Mouse (Mus musculus) retina, postnatal 1 day (tissue): Measurements from ENCODE around the gene Gabra6.

Source experiments
- DNase-seq: peaks from one replicate; pipeline ENCODE4 v3.0.0-alpha.2; 2012

Gabra6 gene

GRCm38 (mm10) chr11:42320882-42321281 is at the start of gene Gabra6:
Gene Gabra6, minus strand, starts transcription at chr11:42321072.
- no peak for DNase-seq

GRCm38 (mm10) chr11:42365544-42365943 is 44.7 kb upstream of the Gabra6 start:
- no peak for DNase-seq

DNA sequence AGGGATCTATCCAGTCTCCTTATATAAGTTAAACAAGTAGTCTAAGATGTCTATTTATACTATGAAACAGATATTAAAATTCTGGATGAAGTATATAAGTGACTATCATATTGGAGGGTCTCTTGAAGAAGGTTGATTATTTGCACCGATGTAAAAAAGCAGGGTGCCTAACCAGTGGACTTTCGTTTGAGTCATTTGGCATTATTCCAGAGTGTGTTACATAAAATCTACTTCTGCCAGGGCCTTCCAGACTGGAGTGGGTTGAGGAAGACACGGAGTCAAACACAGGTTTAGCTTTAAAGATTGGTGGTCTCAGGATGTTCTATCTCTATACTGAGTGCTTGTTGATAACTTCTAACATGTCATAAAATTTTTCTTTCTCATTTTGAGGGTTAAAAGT is 11.2 kb upstream of the Gabra6 start:
- no peak for DNase-seq

- DNase-seq = peak; percentile 55
Observed at GRCm38 (mm10) chr11:42326262-42326661, 5.4 kb upstream of the Gabra6 start.

GRCm38 (mm10) chr11:42321560-42321959 is 688 bp upstream of the Gabra6 start:
- no peak for DNase-seq

DNA sequence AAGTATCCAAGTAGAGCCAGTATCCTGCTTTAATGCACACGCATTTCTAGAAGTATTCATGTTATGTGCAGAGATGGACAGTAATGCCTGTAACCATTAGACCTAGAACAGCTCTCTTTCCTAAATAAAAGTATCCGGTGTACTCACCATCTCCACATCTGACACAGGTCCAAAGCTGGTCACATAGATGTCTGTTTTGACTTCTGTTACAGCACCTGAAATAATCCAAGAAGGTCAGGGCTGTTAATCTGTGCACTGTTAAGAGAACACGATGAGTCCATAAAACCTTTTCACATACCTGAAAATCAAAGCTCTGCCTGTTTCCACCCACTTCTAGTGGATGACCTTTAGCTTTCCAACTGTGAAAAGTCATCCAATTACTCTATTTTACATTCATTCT is 1.4 kb downstream of the Gabra6 start:
- no peak for DNase-seq

DNA sequence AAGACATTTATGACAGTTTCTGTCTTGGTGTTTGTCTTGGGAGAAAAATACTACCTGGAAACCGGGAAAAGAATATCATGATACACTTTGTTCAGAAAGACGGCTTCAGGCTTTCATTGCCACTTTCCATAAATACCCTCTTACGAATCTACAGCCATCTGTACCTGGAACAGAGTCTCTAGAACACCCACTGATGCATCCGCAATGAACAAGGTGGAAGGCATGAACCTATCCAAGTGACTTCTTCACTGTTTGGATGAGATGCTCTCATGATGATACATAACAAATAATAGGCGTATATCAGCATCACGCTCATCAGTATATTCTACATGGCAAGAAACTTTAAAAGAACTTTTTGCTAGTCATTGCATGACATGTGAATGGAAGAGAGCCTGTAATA is 1.8 kb downstream of the Gabra6 start:
- DNase-seq = no peak

DNA sequence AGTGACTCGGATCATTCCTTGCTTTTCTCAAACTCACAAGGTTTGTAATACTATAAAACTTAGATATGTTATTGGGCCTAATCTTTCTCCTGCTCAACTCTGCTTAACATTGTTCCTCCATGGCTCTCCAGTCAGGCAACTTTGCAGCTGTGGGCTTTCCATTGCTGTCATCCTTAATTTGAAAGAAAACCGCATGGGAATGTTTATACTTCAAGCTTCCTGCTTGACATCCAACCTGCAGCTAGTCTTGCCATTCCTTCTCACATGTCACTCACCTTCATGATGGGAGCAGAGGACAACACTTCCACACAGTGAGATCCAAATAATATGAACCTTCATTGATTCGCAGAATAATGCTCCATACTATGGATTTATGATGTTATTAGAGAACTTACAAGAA is 2.9 kb downstream of the Gabra6 start:
- no peak for DNase-seq

- peak; percentile 32 for DNase-seq
Observed at GRCm38 (mm10) chr11:42314850-42315249, 6.0 kb downstream of the Gabra6 start.

DNA sequence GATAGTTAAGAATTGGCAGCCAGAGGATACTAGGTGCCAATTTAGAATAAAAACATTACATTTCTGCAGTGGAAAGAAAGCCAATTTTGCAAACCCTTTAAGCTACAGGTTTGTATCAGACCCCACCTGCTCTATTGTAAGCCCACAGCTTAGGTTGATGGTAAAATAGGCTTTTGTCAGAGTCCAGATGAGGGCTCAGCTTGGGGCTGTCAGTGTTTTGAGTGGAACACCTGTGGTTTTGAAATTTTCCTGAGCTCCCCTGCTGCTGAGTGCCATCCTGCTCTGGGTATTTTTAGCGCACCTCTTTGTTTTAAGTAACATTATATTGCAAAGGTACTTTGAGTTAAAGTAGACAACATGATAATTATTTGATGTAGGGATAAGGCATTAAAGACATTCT is 10.0 kb downstream of the Gabra6 start:
- DNase-seq = no peak

DNA sequence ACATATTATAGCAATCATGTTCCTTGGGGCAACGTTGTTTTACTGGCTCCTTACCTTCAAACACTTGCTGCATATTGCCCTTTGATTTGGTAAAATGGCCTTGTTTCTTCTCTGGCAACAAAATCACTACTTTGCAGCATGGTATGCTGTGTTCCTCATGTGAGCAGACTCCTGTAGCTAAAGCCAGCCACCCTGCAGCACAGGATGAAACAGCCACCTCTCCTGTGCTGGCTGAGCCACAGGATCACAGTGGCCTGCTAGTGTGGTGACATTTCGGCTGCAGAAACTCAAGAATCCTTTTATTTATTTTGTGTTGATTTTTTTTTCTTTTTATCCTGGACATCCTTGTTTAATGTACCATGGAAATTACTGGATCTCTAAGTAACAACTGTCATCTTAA is 11.8 kb downstream of the Gabra6 start:
- DNase-seq = no peak

GRCm38 (mm10) chr11:42306095-42306494 is 14.8 kb downstream of the Gabra6 start:
- no peak for DNase-seq

GRCm38 (mm10) chr11:42258978-42259377 is 61.9 kb downstream of the Gabra6 start:
- no peak for DNase-seq
